Mouse (Mus musculus) liver, postnatal 0 days (tissue): ENCODE results near the gene Mon2.

Experiments used
- CTCF ChIP-seq: sonication (generic); IDR thresholded peaks from 2 replicates; pipeline ENCODE4 v1.5.1; 2016; ENCODE audit warnings: antibody characterized with exemption, low read depth
- EP300 ChIP-seq: IDR thresholded peaks from 2 replicates; pipeline ENCODE4 v1.6.1; 2016; ENCODE audit warnings: antibody characterized with exemption, low read depth, mild to moderate bottlenecking

DNA sequence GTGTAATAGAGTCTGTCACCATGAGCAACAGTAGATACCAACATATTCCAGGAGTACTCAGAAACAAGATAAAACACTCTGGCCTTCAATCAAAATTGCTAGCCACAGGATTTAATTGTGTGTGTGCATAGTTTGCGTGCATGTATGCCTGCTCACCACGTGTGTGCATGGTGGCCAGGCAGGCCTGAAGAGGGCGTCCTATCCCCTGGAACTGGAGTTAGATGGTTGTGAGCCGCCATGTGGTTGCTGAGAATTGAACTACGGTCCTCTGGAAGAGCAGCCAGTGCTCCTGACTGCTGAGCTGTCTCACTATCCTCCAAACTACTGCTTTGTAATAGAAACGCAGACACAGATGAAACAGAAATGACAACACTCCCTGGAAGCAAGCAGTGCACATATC, 85.7 kb downstream of the Mon2 start:
- TF ChIP-seq CTCF (no peak), EP300 (no peak)
